Mouse (Mus musculus) lung, adult 2 months (tissue): Measurements from ENCODE around the gene Hist1h2bh. TPM values are rescaled to one million over a fixed set of nuclear protein-coding genes. Genes with fewer than 3 reads are reported as not detected.
"Not testable (repeated sequence)": the region's sequence is repeated elsewhere in the genome, so short reads cannot be mapped to it uniquely, and the experiment has no call there.

ENCODE experiments used
- DNase-seq: peaks from one replicate; pipeline ENCODE4 v3.0.0; 2022
- H3K4me1 ChIP-seq: fragments of 200-500 bp; 2 replicates; pipeline ENCODE4 v1.6.1; 2011; ENCODE audit warnings: low read length; ENCODE audit not compliant: control insufficient read depth, insufficient read depth
- H3K4me3 ChIP-seq: fragments of 200-500 bp; replicated peaks from 2 replicates; pipeline ENCODE3; 2011; ENCODE audit warnings: low read depth, mild to moderate bottlenecking, control low read depth, low read length; ENCODE audit errors: extremely low read depth
- CTCF ChIP-seq: fragments of 200-500 bp; IDR thresholded peaks from 2 replicates; pipeline ENCODE4 v1.5.1; 2011; ENCODE audit warnings: mild to moderate bottlenecking, low read length, control low read depth; ENCODE audit not compliant: insufficient read depth
- POLR2A ChIP-seq: fragments of 200-500 bp; IDR thresholded peaks from 2 replicates; pipeline ENCODE4 v1.6.1; 2011; ENCODE audit warnings: low read depth, mild to moderate bottlenecking, control low read depth, low read length, borderline replicate concordance; ENCODE audit errors: extremely low read depth
- WGBS: fragments of 180-500 bp; shearing (Covaris S2); methylation state at CpG from one replicate; pipeline ENCODE4 v1.1.7; 2018; 5-methylcytosine and 5-hydroxymethylcytosine counted together
- polyA plus RNA-seq: library from polyadenylated mRNA; depleted of rRNA; stranded (reverse); fragments of >200 nt; gene quantifications from 2 replicates; pipeline ENCODE4 v1.2.3, GENCODE M21; 2012

Hist1h2bh gene
- polyA plus RNA-seq, 1 experiment = 0.66 TPM

GRCm38 (mm10) chr13:23537006-23537710, 6.0 kb downstream of the Hist1h2bh start:
- 64% methylated on average over 3 of the region's 3 CpGs for WGBS
- TF ChIP-seq CTCF (no peak), POLR2A (no peak)
- peaks cover 2% of the 10 kb centered on the region; the same call in 1 of the 2 replicates for H3K4me1 ChIP-seq
- no peak for DNase-seq
- no peak overlapping the region for H3K4me3 ChIP-seq

- DNase-seq = no peak
- Histone ChIP-seq H3K4me1 (peaks cover 2% of the 10 kb centered on the region; the same call in 1 of the 2 replicates), H3K4me3 (no peak overlapping the region)
- TF ChIP-seq POLR2A (no peak), CTCF (no peak)
- WGBS = 17% methylated on average over 7 of the region's 7 CpGs
Observed at GRCm38 (mm10) chr13:23536076-23536822, 6.9 kb downstream of the Hist1h2bh start.

- not testable (repeated sequence) for H3K4me1 ChIP-seq
- WGBS = 1% methylated on average over 49 of the region's 62 CpGs
- peak; percentile 78 for DNase-seq
- peak within 1 kb of the TSS; percentile 59 for H3K4me3 ChIP-seq
Observed at GRCm38 (mm10) chr13:23535137-23536075, 7.8 kb downstream of the Hist1h2bh start, which contains the start of gene Hist1h3g. Gene Hist1h3g (plus strand): TSS chr13:23535422.

- DNase-seq = no peak
- under 1% methylated on average over 15 of the region's 15 CpGs for WGBS
Observed at GRCm38 (mm10) chr13:23534368-23535131, 8.6 kb downstream of the Hist1h2bh start.

GRCm38 (mm10) chr13:23533560-23534367, 9.4 kb downstream of the Hist1h2bh start, which contains the start of gene Hist1h2af:
Gene Hist1h2af (plus strand): TSS chr13:23533906.
- under 1% methylated on average over 28 of the region's 53 CpGs for WGBS
- DNase-seq = peak; percentile 34
- H3K4me1 ChIP-seq, H3K4me3 ChIP-seq: not testable (repeated sequence)

More at GRCm38 (mm10) chr13:23534368-23535131, 8.6 kb downstream of the Hist1h2bh start:
- H3K4me3 ChIP-seq = peak overlapping the region; percentile 13
- no peak for TF ChIP-seq CTCF
- TF ChIP-seq POLR2A = no peak
- H3K4me1 ChIP-seq = peaks cover 2% of the 10 kb centered on the region

- DNase-seq = no peak
- WGBS = 19% methylated on average over 9 of the region's 9 CpGs
- peaks cover 2% of the 10 kb centered on the region for H3K4me1 ChIP-seq
- H3K4me3 ChIP-seq = no peak overlapping the region
- TF ChIP-seq POLR2A (no peak), CTCF (no peak)
Observed at GRCm38 (mm10) chr13:23532262-23533075, 10.7 kb downstream of the Hist1h2bh start.

- Histone ChIP-seq H3K4me1 (peaks cover 5% of the 10 kb centered on the region), H3K4me3 (peak within 1 kb of the TSS; percentile 73)
- WGBS = under 1% methylated on average over 62 of the region's 70 CpGs
- TF ChIP-seq CTCF = no peak
- peak; percentile 98 for TF ChIP-seq POLR2A
- DNase-seq = peak; percentile 96
Observed at GRCm38 (mm10) chr13:23530901-23531875, 12.0 kb downstream of the Hist1h2bh start, which contains the start of gene Hist1h4h. Gene Hist1h4h (plus strand): TSS chr13:23531050.
